Mouse (Mus musculus) adrenal gland, adult (tissue): ENCODE data around the gene Eln.
A peak's percentile ranks its signal among the peaks of the same experiment; 100 is the strongest.

Experiments used
- DNase-seq, 2 experiments: peaks; one replicate each; pipeline ENCODE4 v3.0.0; 2022 to 2023; ENCODE audit warnings: low spot score in 1 of 2; ENCODE audit not compliant: inconsistent age in 2 of 2

Eln gene

DNA sequence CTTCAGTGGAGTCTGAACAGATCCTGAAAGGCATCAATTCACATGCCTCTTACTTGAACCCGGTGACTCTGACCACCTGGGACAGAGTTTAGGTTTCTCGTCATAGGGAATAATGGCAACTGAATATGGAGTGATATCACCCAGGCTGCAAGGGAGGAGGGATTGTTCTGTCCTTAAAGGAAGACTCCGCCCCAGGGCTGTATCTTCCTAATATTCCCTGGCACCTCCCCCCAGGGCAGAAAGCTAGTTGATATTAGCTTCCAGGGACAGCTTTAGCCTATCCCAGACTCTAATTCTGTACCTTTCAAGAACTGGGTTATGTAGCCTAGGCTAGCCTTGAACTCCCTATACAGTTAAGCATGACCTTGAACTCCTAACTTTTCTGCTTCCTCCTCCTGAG is 2.1 kb downstream of the Eln start:
- no peak for DNase-seq

- DNase-seq: no peak
These were observed 3.1 kb downstream of the Eln start for GRCm38 (mm10) chr5:134743991-134744390.

DNA sequence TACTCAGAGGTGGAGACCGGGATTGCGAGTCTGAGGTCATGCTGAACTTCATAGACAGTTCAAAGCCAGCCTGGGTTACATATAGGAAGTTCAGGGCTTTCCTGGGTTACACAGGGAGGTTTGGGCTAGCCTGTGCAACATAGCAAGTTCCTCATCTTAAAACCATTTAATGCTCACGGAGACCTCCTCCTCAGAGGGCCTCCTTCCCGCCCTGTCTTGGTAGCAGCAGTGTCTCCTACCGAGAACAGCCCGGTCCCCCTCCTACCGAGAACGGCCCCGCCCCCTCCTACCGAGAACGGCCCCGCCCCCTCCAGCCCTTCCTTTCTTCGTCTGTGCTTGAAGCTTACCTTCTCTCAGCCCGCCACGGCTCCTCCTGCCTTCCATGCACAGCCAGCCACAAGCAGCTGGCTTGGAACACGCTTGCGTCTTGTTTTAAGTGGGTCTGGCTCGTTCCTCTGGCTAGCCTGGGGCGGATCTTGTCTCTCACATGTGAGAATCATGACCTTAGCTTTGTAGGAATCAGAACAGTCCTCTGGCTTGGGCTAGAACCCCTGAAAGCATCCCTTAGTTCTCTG is 4.8 kb downstream of the Eln start:
- DNase-seq: no peak

GRCm38 (mm10) chr5:134740501-134741341 is 6.4 kb downstream of the Eln start:
- no peak for DNase-seq

DNA sequence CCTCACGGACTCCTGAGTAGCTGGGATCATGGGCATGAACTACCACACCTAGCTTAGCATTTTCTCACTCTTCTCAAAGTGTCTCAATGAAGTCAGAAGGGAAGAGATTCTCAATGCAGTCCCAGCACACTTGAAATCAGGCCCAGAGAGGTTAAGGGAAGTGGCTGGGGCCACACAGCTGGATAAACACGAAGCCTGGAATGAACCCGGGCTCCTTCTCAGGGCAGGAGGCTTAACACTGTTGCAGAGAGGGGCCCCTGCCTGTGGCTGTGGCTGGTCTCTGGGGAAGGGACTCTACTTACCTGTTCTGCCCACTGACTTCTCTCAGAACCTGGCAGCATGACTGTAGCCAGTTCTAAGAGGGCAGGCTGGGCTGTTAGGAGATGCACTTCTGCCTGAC is 7.2 kb downstream of the Eln start:
- no peak for DNase-seq

DNA sequence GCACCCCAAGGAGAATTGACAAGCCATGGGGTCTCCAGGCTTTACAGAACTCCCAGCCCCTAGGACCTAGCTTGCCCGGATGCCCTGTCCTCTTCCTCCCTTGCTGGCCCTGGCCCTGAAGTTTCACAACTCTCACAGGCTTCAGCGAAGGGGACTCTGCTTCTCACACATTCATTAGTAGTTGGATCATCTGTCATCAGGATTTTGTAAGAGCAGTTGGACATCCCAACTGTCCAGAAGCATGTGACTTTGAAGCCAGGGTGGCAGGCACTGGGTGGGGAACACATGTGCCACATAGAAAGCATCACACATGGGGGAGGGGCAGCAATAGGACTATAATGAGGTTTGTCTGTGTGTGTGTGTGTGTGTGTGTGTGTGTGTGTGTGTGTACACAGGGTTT is 12.2 kb downstream of the Eln start:
- DNase-seq: peak in 1 of 2 experiments; percentile 43

- DNase-seq: no peak
These were observed 13.1 kb downstream of the Eln start for GRCm38 (mm10) chr5:134734072-134734471.

GRCm38 (mm10) chr5:134733241-134733640 is 13.9 kb downstream of the Eln start:
- DNase-seq: no peak

GRCm38 (mm10) chr5:134729124-134729523 is 18.0 kb downstream of the Eln start:
- DNase-seq: no peak

DNA sequence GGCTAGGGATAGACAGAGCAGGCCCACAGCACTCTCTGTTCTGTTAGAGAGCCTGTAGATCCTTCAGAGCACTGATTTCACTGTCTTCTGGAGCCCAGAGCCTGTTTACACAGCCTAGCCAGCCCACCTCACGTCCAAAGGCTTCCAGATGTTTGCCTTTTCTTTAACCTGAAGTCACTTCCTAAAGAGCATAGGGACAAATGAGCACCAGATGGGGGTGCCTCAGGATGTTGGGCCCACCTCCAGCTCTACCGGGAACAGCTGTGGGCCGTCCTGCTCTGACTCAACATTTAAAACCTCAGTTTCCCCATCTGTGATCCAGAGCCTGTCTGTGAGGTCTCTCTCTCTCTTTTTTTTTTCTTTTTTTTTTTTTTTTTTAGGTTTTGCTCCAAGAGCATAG is 18.6 kb downstream of the Eln start:
- no peak for DNase-seq

DNA sequence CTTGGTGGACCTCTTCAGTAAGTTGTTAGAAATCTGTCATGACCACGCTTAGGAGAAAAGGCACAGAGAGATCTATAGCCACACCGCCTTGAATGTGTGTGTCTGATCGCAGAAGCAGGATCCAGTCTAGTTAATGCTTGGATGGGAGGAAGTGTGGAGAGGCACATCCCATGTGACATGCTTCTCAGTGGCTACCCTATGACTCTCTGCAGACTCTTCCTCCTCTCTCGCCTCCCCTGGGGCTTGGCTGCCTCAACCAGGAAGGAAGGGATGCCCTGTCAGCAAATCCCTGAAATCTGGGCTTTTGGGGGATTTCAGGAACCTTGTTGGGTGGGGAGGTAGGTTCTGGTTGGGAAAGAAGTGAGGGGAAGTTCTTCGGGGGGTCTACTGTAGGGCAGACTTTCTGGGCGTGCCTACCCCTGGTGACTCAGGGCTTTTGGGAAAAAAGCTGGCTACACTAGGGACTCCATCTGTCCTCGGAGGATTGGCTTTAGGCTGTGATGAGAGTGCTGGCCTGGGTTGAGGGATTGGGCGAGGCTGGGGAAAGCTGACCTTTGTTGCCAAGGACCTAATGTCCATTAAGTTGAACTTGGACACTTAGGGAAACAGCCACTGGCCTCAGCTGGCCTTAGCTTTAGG is 20.0 kb downstream of the Eln start:
- DNase-seq: no peak

GRCm38 (mm10) chr5:134725299-134725698 is 21.8 kb downstream of the Eln start:
- DNase-seq: no peak

DNA sequence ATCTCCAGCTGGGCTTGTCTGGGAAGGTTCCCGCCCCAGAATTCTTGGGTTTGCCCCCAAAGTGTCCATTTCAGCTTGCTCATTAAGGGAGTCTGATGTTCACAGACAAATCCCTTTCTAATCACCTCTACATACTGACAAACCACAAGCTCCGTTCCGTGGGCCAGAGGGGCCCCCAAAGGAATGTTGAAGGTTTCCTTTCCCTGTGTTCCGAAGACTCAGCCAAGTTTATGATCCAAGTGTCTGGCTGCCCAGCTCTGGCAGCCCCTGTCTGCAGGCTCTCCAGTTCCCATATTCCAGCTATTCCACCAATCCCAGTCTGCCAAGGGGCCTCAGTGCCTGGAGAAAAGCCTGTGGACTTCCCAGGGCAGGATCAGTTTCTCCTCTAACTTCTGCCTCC is 27.1 kb downstream of the Eln start:
- DNase-seq: no peak

DNA sequence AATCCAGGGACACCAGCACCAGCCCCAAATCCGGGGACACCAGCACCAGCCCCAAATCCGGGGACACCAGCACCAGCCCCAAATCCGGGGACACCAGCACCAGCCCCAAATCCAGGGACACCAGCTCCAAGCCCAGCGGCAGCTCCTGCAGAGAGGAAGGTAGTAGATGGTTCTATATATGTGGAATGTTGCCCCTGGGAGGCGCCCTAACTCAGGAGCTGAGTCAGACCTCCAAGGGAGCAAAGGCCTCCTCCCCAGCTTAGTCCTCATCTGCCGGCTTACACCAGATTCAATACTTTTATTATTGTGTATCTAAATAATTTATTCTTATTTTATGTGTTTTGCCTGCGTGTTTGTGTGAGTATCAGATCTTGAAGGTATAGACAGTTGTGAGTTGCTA is 36.0 kb downstream of the Eln start:
- DNase-seq: no peak

- no peak for DNase-seq
These were observed 37.8 kb downstream of the Eln start for GRCm38 (mm10) chr5:134709275-134709674.

DNA sequence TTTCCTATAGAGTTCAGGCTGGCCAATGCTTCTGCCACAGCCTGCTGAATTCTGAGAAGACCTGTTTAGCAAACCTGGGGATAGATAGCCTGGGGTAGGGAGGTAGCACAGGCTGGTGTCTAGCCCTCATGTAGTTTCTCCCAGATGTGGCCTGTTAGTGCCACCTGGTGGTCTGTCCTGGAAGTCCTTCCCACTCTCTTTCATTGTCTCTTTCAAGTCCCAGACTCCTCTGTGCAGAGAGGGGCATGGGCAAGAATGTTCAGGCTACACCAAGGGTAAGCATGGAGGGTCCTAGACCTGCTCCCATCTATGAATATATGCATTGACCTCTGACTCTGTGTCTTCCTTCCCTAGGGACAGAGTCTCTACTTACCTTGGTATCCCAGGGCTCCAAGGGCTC is 43.0 kb downstream of the Eln start:
- peak; percentile 69 to 94 for DNase-seq

GRCm38 (mm10) chr5:134695539-134695938 is 51.6 kb downstream of the Eln start:
- no peak for DNase-seq

DNA sequence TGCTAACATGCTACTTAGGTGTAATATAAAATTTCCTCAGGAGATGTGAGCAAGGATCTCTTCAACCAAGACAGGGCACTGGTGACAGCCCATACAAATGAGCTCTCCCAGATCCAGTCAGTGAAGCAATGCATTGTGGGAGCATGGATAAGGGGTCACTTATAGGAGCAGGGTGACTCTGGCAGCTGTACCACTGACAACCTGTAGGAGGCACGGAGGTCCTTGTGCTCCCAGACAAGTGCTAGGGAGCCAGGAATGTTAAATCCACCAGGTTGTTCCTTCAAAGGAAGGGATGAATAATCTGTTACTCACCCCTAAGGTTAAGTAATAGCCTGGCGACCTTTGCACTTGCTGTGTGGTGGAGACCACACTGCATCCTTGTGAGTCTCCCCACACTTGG is 52.0 kb downstream of the Eln start:
- DNase-seq: no peak

- no peak for DNase-seq
These were observed 54.4 kb downstream of the Eln start for GRCm38 (mm10) chr5:134692704-134693103.

DNA sequence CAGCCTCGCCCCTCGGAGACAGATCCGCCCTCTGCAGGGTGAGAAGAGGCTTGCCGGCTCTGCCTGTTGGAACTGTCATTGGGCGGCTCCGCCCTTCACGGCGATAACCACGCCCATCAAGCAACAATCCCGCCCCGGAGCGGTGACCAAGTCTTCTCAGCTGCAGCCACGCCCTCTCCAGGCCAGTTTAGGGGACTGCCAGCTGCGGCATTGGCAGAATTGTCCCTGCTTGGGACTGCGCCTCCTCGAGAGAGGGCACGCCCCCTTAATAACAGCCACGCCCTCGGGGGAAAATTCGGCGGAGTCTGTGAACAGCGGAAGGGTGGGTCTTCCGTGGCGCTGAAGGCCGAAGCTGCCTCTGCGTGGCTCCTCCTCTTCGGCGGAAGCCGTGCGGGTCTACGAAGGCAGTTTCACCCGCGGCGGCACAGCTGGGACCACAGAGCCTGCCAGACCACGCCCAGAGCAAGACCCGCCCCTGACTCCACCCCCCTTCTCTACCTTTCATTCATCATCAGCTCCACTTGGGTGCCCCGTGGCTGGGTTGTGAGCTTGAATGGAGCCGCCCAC is 58.3 kb downstream of the Eln start:
- peak; percentile 100 for DNase-seq

DNA sequence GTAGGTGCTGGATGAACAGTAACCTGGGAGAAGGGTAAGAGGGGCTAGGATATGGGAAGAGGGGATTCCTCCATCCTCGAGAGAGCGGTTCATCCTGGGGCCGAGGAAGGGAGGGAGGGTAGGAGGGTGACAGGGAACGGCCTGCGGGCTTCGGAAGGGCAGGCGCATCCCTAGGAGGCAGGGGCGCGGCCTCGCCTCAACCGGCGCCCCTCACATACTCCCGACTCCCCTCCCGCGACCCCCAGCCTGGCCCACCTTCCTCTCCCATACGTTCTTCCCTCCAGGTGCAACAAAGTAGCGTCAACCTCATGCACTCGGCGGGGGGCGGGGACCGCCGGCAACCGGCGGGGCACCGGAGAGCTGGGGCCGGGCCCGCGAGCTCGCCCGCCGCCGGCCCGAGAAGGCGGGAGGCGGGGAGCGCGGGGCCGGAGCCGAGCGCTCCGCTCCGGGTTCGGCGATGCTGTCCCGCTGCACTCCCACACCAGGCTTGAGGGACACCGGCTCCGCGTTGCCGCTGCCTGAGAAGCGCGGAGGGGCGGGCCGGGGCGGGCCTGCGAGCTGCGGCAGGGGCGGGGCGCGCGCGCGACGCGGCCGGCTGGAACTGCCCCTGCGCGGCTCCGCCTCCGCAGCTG is 58.9 kb downstream of the Eln start, which contains the start of gene Limk1:
Gene Limk1, minus strand, starts transcription at position 513 of the 632 bp plus-strand sequence.
- DNase-seq: no peak
